Mouse (Mus musculus) lung, postnatal 0 days (tissue): ENCODE results near the gene Arpp21.

Source experiments
- CTCF ChIP-seq: IDR thresholded peaks from 2 replicates; pipeline ENCODE4 v1.5.1; 2016; ENCODE audit warnings: antibody characterized with exemption, mild to moderate bottlenecking
- EP300 ChIP-seq: IDR thresholded peaks from 2 replicates; pipeline ENCODE4 v1.6.1; 2016; ENCODE audit warnings: antibody characterized with exemption, mild to moderate bottlenecking, control low read depth

DNA sequence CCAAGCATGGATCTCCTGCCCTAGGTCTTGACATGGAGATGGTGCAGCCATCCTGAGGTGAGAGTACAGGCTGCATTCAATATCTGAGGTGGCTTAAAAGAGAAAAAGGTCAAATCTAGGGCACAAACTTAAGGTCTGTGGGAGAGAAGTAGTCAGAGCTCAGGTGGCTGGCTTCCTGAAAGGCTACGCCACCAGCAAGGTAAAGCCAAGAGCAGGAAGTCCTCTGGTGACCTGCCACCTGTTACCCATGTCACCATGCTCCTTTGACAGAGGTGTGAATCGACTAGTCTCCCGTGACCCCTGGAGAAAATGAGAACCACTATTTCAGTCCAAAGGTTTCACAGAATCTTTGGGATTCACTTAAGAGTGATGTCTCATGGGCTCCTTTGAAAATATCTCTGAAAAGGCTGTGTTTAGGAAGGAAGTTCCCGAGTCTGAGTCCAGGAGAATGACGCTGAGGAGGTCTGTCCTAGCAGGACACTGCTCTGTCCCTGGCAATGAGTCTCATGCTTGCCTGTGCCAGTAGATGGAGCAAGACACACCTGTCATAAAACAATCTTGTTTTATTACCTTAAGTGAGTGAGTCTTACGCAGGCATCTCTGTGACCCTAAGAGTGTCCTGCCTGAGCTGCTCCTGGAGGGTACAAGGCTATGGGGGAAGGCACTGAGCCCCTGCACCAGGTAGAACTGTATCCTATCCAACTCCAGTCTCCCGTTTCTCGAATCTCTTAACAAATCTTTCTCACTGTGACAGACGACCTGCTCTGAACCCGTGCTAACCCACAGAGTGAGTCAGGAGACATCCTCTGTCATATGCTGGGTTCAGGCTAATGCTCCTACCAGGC is 22.1 kb downstream of the Arpp21 start:
- TF ChIP-seq CTCF: no peak
- no peak for TF ChIP-seq EP300
